Mouse (Mus musculus) bone marrow, adult 2 months (tissue): Measurements from ENCODE around the gene Vmn1r59.

ENCODE experiments used
- CTCF ChIP-seq: fragments of 200-500 bp; IDR thresholded peaks from 2 replicates; pipeline ENCODE4 v1.5.1; 2011; ENCODE audit warnings: low read length, control low read depth; ENCODE audit not compliant: control insufficient read depth, insufficient read depth
- POLR2A ChIP-seq: fragments of 200-500 bp; IDR thresholded peaks from 2 replicates; pipeline ENCODE4 v1.6.1; 2011; ENCODE audit warnings: low read depth, mild to moderate bottlenecking, control low read depth, low read length, borderline replicate concordance; ENCODE audit not compliant: control insufficient read depth

DNA sequence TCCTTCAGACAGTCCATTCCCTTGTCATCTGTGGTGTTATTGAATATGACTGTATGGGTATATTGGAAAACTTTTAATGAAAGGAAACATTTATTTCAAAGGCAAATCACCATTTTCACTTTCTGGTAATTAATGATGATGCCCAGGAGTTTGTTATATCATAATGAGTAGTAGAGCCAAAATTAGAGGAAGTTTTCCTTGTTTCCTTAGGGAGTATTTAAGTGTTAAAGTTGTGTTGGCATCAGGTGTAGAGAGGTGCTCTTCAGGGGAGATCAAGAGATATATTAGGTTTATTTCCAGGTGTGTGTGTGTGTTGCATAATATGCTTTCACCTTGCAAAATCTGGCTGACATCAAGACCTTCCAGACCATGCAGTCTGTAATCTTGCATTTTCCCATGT is at the start of gene Vmn1r59:
- TF ChIP-seq POLR2A (no peak), CTCF (no peak)
